Mouse (Mus musculus) forebrain, embryonic 12.5 days (tissue): ENCODE measurements around the gene Ifngr1. TPM values are rescaled to one million over a fixed set of nuclear protein-coding genes. Genes with fewer than 3 reads are reported as not detected.

Experiments
- ATAC-seq: fragments of 200-750 bp; cut with Nextera tagmentation; 2 replicates; pipeline ENCODE4 v1.8.0; 2017; ENCODE audit warnings: moderate TSS enrichment; ENCODE audit not compliant: low FRiP score
- H3K27ac ChIP-seq: fragments of 300-500 bp; sonication (generic); 2 replicates; pipeline ENCODE4 v1.5.1; 2016; ENCODE audit warnings: mild to moderate bottlenecking
- H3K27me3 ChIP-seq: fragments of 300-500 bp; sonication (generic); 2 replicates; pipeline ENCODE4 v1.6.1; 2016; ENCODE audit warnings: mild to moderate bottlenecking
- H3K36me3 ChIP-seq: fragments of 300-500 bp; sonication (generic); replicated peaks from 2 replicates; pipeline ENCODE4 v1.6.1; 2016; ENCODE audit warnings: mild to moderate bottlenecking
- H3K4me1 ChIP-seq: fragments of 300-500 bp; sonication (generic); 2 replicates; pipeline ENCODE4 v1.6.1; 2016
- H3K4me2 ChIP-seq: fragments of 300-500 bp; sonication (generic); 2 replicates; pipeline ENCODE4 v1.6.1; 2016; ENCODE audit warnings: mild to moderate bottlenecking, moderate library complexity
- H3K4me3 ChIP-seq: fragments of 300-500 bp; sonication (generic); replicated peaks from 2 replicates; pipeline ENCODE4 v1.5.1; 2016; ENCODE audit warnings: mild to moderate bottlenecking
- H3K9ac ChIP-seq: fragments of 300-500 bp; sonication (generic); 2 replicates; pipeline ENCODE4 v1.6.1; 2016; ENCODE audit warnings: mild to moderate bottlenecking
- H3K9me3 ChIP-seq: fragments of 300-500 bp; sonication (generic); 2 replicates; pipeline ENCODE4 v1.6.1; 2016
- WGBS: fragments of 180-500 bp; shearing (Covaris S2); methylation state at CpG from one replicate; pipeline ENCODE4 v1.1.7; 2016; 5-methylcytosine and 5-hydroxymethylcytosine counted together
- polyA plus RNA-seq: library from polyadenylated mRNA; unstranded; fragments of >200 nt; fragmentation: Nextera tagmentation; extraction: Ambion mirVana; gene quantifications from 2 replicates; pipeline ENCODE4 v1.2.1, GENCODE M21; 2016

Ifngr1 gene
- polyA plus RNA-seq, 1 experiment from 2014 or later = 20.5 TPM

DNA sequence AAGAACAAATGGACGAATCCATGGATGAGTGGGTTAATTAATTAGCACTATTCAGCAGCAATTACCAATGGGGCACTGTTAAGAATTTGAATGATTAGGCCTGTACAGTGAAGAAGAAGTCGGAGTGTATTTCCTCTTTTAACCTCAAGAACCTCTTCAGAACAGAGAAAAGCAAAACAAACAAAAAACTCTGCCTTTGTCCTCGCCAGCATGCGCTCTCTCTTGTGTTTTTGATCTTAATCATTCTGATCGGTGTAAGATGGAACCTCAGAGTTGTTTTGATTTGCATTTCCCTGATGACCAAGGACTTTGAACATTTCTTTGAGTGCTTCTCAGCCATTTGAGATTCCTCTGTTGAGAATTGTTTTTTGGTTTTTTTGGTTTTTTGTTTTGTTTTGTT is 28.0 kb downstream of the Ifngr1 start:
- Histone ChIP-seq H3K9ac (no peak overlapping the region), H3K4me2 (no peak overlapping the region), H3K4me3 (no peak overlapping the region), H3K9me3 (no peaks in the 10 kb centered on the region), H3K27me3 (no peaks in the 10 kb centered on the region), H3K27ac (no peak overlapping the region), H3K4me1 (no peaks in the 10 kb centered on the region), H3K36me3 (no peaks in the 10 kb centered on the region)
- WGBS = 57% methylated on average over 5 of the region's 5 CpGs
- no peak for ATAC-seq

DNA sequence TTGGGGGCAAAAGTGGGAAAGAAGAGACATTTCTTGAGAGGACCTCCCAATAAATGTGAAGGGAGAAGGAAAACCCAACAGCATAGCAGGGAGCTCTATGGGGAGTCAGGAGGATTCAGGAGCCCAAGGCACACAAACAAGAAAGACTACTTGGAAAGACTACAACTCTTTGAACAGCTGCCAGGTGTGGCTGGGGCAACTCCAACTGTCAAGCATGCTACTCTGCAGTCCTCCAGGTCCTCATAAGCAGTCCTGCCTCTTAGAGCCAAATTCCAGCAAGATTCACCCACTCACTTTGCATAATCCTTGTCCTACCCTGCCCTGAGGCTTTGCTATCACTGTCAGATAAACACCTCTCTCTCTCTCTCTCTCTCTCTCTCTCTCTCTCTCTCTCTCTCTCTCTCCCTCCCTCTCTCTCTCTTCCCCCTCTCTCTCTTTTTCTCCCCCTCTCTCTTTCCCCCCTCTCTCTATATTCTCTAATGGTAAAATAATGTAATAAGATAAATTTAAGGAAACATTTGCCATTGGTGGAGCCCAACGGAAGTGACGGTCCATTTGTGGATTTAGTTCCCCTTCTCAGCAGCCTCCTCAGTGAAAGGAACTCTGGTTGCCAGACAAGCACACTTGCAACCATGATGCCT is 29.8 kb downstream of the Ifngr1 start, which contains the start of gene Il22ra2:
Gene Il22ra2, plus strand, starts transcription at position 591 of the 641 bp plus-strand sequence.
- 98% methylated on average over 2 of the region's 2 CpGs for WGBS
- no peak within 1 kb of the TSS for H3K4me2 ChIP-seq
- no peak for ATAC-seq

DNA sequence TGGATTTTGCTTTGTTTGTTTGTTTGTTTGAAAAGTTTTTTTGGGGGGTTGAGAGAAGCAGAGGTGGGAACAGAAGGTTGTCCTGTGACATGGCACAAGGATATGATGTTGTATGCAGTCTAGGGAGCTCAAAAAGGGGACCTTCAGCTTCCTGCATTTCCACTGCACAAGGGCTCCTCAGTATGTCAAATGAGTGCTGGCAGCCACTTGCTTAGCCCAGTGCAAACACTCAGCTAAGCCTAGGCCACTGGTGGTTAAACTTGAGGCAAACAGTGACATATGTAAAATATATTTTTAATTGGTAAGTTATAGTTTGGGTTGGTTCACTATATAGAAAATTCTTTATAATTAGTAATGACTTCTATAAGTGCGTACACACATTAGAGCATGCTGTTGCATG is 32.9 kb downstream of the Ifngr1 start:
- Histone ChIP-seq H3K9ac (no peak overlapping the region), H3K36me3 (no peaks in the 10 kb centered on the region), H3K4me2 (no peak overlapping the region), H3K9me3 (no peaks in the 10 kb centered on the region), H3K27me3 (no peaks in the 10 kb centered on the region), H3K4me1 (no peaks in the 10 kb centered on the region), H3K4me3 (no peak overlapping the region), H3K27ac (no peak overlapping the region)
- WGBS = 97% methylated on average over 1 of the region's 1 CpGs
- no peak for ATAC-seq

More for the DNA sequence above, 29.8 kb downstream of the Ifngr1 start, which contains the start of gene Il22ra2:
- Histone ChIP-seq H3K4me3 (no peak within 1 kb of the TSS), H3K36me3 (no peaks in the 10 kb centered on the region), H3K27me3 (no peaks in the 10 kb centered on the region), H3K27ac (no peak within 1 kb of the TSS), H3K9me3 (no peaks in the 10 kb centered on the region), H3K9ac (no peak within 1 kb of the TSS), H3K4me1 (no peaks in the 10 kb centered on the region)

DNA sequence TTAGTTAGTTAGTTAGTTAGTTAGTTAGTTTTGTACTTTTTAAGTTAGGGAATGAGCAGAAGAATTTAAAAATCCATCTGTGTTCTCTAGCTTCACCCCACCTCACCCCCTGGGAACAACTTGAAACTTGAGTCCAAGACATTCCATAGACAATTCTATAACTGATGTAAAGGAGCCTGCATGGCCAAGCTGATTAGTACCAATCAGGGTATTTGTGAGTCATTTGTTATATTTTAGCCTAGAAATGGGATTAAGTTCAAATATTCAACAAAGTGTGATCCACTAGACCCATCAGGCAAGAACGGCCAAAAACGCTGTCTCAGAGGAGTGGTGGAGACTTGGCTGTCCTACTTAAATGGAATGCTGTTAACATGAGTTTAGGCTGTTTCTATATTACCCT is 35.6 kb downstream of the Ifngr1 start:
- WGBS = 89% methylated on average over 2 of the region's 2 CpGs
- H3K4me2 ChIP-seq = no peak overlapping the region
- ATAC-seq = no peak

DNA sequence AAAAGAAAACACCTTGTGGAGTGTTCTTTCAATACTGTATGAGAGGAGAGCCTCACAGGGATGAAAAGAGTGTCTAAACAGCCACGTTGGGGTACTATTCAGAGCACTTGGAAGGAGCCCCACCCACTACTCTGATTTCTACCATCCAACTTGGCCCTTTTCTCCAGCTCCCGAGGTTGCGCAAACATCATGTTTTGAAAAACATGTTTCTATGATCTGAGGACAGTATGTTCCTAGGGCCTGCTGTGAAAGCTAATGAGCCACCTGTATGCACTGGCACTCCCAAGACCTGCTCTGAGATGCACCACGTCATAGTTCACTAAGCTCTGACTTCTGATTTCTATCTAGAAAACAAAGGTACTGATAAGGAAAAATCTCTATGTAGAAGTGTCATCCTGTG is 36.0 kb downstream of the Ifngr1 start:
- Histone ChIP-seq H3K27me3 (no peaks in the 10 kb centered on the region), H3K4me3 (no peak overlapping the region), H3K9me3 (no peaks in the 10 kb centered on the region), H3K27ac (no peak overlapping the region), H3K9ac (no peak overlapping the region), H3K36me3 (no peaks in the 10 kb centered on the region), H3K4me1 (no peaks in the 10 kb centered on the region), H3K4me2 (no peak overlapping the region)
- 81% methylated on average over 4 of the region's 4 CpGs for WGBS
- ATAC-seq = no peak

More for the DNA sequence above, 35.6 kb downstream of the Ifngr1 start:
- Histone ChIP-seq H3K9me3 (no peaks in the 10 kb centered on the region), H3K27ac (no peak overlapping the region), H3K4me1 (no peaks in the 10 kb centered on the region), H3K36me3 (no peaks in the 10 kb centered on the region), H3K4me3 (no peak overlapping the region), H3K27me3 (no peaks in the 10 kb centered on the region), H3K9ac (no peak overlapping the region)

DNA sequence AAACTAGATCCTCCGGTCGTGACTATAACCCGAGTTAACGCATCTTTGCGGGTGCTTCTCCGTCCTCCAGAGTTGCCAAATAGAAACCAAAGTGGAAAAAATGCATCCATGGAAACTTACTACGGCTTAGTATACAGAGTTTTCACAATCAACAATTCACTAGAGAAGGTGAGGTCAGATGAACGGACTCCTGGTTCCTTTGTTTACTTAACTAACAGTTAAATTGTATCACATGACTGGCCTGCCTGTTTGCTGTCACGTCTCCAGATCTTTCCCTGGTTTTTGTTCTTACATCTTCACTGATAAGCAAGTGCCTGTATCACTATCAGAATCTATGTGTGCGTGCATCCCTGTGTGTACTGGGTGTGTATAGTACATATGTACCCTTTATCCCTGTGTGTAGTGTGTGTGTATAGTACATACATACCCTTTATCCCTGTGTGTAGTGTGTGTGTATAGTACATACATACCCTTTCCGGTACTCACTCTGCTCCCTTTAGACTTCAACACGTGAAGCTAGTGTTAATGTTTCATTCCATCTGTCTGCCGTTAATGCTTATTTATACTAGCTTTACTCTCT is 40.0 kb downstream of the Ifngr1 start:
- WGBS = 81% methylated on average over 13 of the region's 13 CpGs
- Histone ChIP-seq H3K4me1 (no peaks in the 10 kb centered on the region), H3K4me2 (no peak overlapping the region), H3K9ac (no peak overlapping the region), H3K36me3 (no peaks in the 10 kb centered on the region), H3K27me3 (no peaks in the 10 kb centered on the region), H3K4me3 (no peak overlapping the region), H3K27ac (no peak overlapping the region), H3K9me3 (no peaks in the 10 kb centered on the region)
- no peak for ATAC-seq

DNA sequence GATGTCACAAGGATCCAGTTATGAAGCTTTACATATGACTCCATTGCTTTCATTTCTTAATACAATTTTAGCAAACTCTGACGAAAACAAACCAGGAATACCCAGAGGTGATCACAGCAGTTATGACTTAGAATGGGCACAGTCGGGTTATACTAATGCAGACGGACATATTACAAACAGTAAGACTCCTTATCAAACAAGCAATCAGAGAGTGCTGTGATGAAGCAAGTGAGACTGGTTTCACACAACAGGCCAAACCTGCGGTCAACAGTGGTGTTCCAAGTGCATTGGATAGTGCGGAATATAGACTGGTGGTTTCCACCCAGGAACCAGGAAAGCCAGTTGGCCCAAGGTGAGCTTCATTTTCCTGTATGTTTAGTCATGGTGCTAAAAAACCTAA is 47.1 kb downstream of the Ifngr1 start:
- WGBS = 96% methylated on average over 5 of the region's 5 CpGs
- no peak for ATAC-seq
- no peaks in the 10 kb centered on the region for H3K4me1 ChIP-seq

DNA sequence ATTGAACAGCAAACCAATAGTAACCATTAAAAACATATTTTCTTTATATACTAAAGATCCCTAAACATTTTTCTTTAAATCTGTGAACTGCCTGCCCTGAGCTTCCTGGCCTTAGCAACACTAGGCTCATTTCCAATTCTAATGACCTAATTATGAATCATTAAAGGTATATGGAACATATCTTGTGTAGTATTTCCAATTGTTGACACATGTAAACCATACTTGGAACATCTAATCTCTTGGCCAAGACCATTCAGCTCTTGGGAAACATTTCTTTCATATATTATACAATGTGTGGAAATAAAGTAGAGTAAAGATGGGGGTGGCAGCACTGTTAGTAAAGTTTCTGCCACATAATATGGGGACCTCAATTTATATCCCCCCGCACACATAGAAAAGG is 47.9 kb downstream of the Ifngr1 start:
- H3K36me3 ChIP-seq = no peaks in the 10 kb centered on the region
- no peak overlapping the region for H3K27ac ChIP-seq
- no peak overlapping the region for H3K4me2 ChIP-seq
- no peaks in the 10 kb centered on the region for H3K4me1 ChIP-seq
- 96% methylated on average over 1 of the region's 1 CpGs for WGBS
- H3K9me3 ChIP-seq = no peaks in the 10 kb centered on the region
- ATAC-seq = no peak
- no peaks in the 10 kb centered on the region for H3K27me3 ChIP-seq
- H3K4me3 ChIP-seq = no peak overlapping the region
- H3K9ac ChIP-seq = no peak overlapping the region

More for the DNA sequence above, 47.1 kb downstream of the Ifngr1 start:
- Histone ChIP-seq H3K9ac (no peak overlapping the region), H3K4me3 (no peak overlapping the region), H3K9me3 (no peaks in the 10 kb centered on the region), H3K36me3 (no peaks in the 10 kb centered on the region), H3K27me3 (no peaks in the 10 kb centered on the region), H3K4me2 (no peak overlapping the region), H3K27ac (no peak overlapping the region)

DNA sequence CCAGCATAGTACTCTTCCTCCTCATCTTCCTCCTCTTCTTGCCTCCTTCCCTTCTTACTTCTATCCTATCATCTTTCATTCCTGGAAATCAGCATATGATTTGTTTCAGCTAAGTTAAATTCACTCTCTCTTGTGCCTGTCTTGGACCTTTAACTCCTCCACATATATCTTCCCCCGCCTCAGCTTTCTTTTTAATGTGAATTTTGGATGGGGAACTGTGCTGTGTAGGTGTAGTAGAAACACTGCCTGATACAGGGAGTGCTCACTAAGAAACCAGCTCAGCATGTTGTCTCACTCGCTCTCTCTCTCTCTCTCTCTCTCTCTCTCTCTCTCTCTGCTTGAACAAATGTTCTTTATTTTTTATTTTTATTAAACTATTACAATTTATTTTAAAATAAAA is 53.4 kb downstream of the Ifngr1 start:
- Histone ChIP-seq H3K9me3 (no peaks in the 10 kb centered on the region), H3K4me2 (no peak overlapping the region), H3K4me1 (no peaks in the 10 kb centered on the region), H3K9ac (no peak overlapping the region), H3K36me3 (no peaks in the 10 kb centered on the region), H3K27ac (no peak overlapping the region), H3K27me3 (no peaks in the 10 kb centered on the region), H3K4me3 (no peak overlapping the region)
- no peak for ATAC-seq
- 83% methylated on average over 1 of the region's 2 CpGs for WGBS

DNA sequence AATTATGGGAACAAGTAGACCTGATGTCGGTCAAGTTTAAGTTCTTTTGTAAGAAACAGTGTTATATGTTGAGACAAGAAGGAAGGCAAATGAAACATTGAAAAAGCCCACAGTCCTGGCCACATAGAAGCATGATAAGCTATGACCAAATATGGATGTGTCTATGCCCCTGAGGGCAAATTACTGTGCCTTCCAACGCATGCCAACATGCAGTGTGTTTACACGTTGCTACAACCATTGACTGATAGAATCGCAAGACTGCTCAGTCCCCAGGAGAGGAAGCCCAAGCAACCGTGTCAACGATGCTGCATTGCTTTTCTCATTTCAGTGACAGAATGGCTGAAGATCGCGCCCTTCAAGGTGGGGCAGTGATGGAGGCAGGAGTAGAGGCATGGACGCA is 65.7 kb downstream of the Ifngr1 start:
- Histone ChIP-seq H3K9me3 (no peaks in the 10 kb centered on the region), H3K36me3 (no peaks in the 10 kb centered on the region), H3K4me3 (no peak overlapping the region), H3K4me2 (no peak overlapping the region), H3K9ac (no peak overlapping the region), H3K27me3 (no peaks in the 10 kb centered on the region), H3K27ac (no peak overlapping the region), H3K4me1 (no peaks in the 10 kb centered on the region)
- WGBS = 91% methylated on average over 9 of the region's 9 CpGs
- ATAC-seq = no peak

Other genes starting within 250 kb of the Ifngr1 start
- 34.1 and 34.3 TPM in 2 replicates for gene Olig3, start 235.4 kb upstream of the Ifngr1 start, polyA plus RNA-seq
- gene Il22ra2, start 30.0 kb downstream of the Ifngr1 start, polyA plus RNA-seq = not detected in 2 replicates
- not detected in 2 replicates for gene Il20ra, start 120.6 kb downstream of the Ifngr1 start, polyA plus RNA-seq